Mouse (Mus musculus) forebrain, embryonic 10.5 days (tissue): ENCODE results near the gene Irak3. TPM values are rescaled to one million over a fixed set of nuclear protein-coding genes. Genes with fewer than 3 reads are reported as not detected.

Experiments
- DNase-seq: peaks from one replicate; pipeline ENCODE4 v3.0.0-alpha.2; 2017; ENCODE audit warnings: low spot score; ENCODE audit errors: extremely low spot score
- H3K27ac ChIP-seq: fragments of 300-500 bp; sonication (generic); 2 replicates; pipeline ENCODE4 v1.5.1; 2016; ENCODE audit warnings: mild to moderate bottlenecking
- H3K27me3 ChIP-seq: fragments of 300-500 bp; sonication (generic); 2 replicates; pipeline ENCODE4 v1.6.1; 2016; ENCODE audit warnings: mild to moderate bottlenecking; ENCODE audit not compliant: poor library complexity, severe bottlenecking
- H3K36me3 ChIP-seq: fragments of 300-500 bp; sonication (generic); replicated peaks from 2 replicates; pipeline ENCODE4 v1.6.1; 2016; ENCODE audit warnings: mild to moderate bottlenecking, moderate library complexity
- H3K4me1 ChIP-seq: fragments of 300-500 bp; sonication (generic); 2 replicates; pipeline ENCODE4 v1.6.1; 2016
- H3K4me3 ChIP-seq: fragments of 300-500 bp; sonication (generic); 2 replicates; pipeline ENCODE4 v1.5.1; 2016; ENCODE audit warnings: mild to moderate bottlenecking, moderate library complexity
- H3K9me3 ChIP-seq: fragments of 300-500 bp; sonication (generic); 2 replicates; pipeline ENCODE4 v1.6.1; 2016; ENCODE audit warnings: mild to moderate bottlenecking, moderate library complexity
- WGBS: fragments of 180-500 bp; shearing (Covaris S2); methylation state at CpG from one replicate; pipeline ENCODE4 v1.1.7; 2016; 5-methylcytosine and 5-hydroxymethylcytosine counted together
- polyA plus RNA-seq: library from polyadenylated mRNA; unstranded; fragments of >200 nt; fragmentation: Nextera tagmentation; extraction: Ambion mirVana; gene quantifications from 2 replicates; pipeline ENCODE4 v1.2.1, GENCODE M21; 2016

Irak3 gene
- polyA plus RNA-seq, 1 experiment from 2014 or later, result 0.17 TPM

GRCm38 (mm10) chr10:120197061-120197835 lies 4.7 kb downstream of the Irak3 start:
- WGBS, result 86% methylated on average over 14 of the region's 14 CpGs
- DNase-seq, result no peak
- Histone ChIP-seq H3K9me3 (no peaks in the 10 kb centered on the region), H3K4me3 (no peak overlapping the region), H3K36me3 (no peaks in the 10 kb centered on the region), H3K4me1 (peaks cover 12% of the 10 kb centered on the region), H3K27me3 (peaks cover 42% of the 10 kb centered on the region), H3K27ac (no peak overlapping the region)

DNA sequence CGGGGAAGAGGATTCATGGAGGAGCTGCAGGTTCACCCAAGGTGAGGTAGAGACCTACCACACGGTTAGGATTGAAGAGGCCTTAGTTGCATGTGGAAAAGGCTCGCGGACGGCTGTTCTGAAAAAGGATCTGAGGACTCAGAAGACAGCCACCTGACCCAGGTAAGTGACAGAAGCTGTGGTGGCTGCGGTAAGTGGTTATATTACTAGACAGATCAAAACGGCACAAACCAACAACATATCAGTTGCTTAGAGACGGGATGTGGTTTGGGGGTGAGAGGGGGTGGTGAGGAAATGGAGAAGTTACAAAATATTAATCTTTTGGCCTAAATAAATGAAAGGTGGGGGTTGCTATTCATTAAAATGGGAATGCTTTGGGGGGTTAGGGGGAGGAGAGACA lies 8.7 kb downstream of the Irak3 start:
- no peak for DNase-seq
- no peak overlapping the region for H3K27ac ChIP-seq
- peaks cover 2% of the 10 kb centered on the region; the same call in 1 of the 2 replicates for H3K27me3 ChIP-seq
- H3K4me3 ChIP-seq, result no peak overlapping the region
- H3K9me3 ChIP-seq, result no peaks in the 10 kb centered on the region
- H3K36me3 ChIP-seq, result no peaks in the 10 kb centered on the region
- WGBS, result 94% methylated on average over 8 of the region's 8 CpGs
- no peaks in the 10 kb centered on the region for H3K4me1 ChIP-seq

- no peak for DNase-seq
- no peaks in the 10 kb centered on the region for H3K36me3 ChIP-seq
- WGBS, result 91% methylated on average over 4 of the region's 4 CpGs
- no peak overlapping the region for H3K4me3 ChIP-seq
- H3K9me3 ChIP-seq, result no peaks in the 10 kb centered on the region
- H3K4me1 ChIP-seq, result no peaks in the 10 kb centered on the region
- H3K27me3 ChIP-seq, result no peaks in the 10 kb centered on the region; the same call in 1 of the 2 replicates
- no peak overlapping the region for H3K27ac ChIP-seq
Measured at GRCm38 (mm10) chr10:120192278-120192677, 9.7 kb downstream of the Irak3 start.

GRCm38 (mm10) chr10:120191165-120191564 lies 10.8 kb downstream of the Irak3 start:
- Histone ChIP-seq H3K36me3 (no peaks in the 10 kb centered on the region), H3K9me3 (no peaks in the 10 kb centered on the region), H3K4me3 (no peak overlapping the region), H3K27ac (no peak overlapping the region), H3K27me3 (no peaks in the 10 kb centered on the region), H3K4me1 (no peaks in the 10 kb centered on the region)
- WGBS, result 90% methylated on average over 6 of the region's 6 CpGs
- DNase-seq, result no peak

DNA sequence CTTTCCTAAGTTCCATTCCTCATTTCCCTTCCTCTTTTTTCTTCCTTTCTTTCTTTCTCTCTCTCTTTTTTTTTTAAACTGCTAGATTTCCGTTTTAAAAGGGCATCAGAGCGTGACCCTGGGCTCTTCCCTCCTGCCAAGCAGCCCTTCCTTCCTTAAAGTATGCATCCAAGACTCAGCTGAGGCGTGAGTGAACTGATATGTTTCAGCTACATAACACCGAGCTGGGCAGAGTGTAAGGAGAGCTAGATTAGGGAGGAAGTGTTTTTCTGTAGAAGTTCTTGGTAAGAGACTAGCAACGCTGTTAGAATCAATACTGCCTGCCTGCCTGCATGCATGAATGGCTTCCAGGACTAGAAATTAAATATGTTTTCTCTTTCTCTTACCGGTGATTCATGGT lies 12.1 kb downstream of the Irak3 start:
- no peaks in the 10 kb centered on the region for H3K27me3 ChIP-seq
- 35% methylated on average over 6 of the region's 6 CpGs for WGBS
- H3K9me3 ChIP-seq, result no peaks in the 10 kb centered on the region
- H3K36me3 ChIP-seq, result no peaks in the 10 kb centered on the region
- no peak overlapping the region for H3K4me3 ChIP-seq
- no peak for DNase-seq
- no peaks in the 10 kb centered on the region for H3K4me1 ChIP-seq
- no peak overlapping the region for H3K27ac ChIP-seq

DNA sequence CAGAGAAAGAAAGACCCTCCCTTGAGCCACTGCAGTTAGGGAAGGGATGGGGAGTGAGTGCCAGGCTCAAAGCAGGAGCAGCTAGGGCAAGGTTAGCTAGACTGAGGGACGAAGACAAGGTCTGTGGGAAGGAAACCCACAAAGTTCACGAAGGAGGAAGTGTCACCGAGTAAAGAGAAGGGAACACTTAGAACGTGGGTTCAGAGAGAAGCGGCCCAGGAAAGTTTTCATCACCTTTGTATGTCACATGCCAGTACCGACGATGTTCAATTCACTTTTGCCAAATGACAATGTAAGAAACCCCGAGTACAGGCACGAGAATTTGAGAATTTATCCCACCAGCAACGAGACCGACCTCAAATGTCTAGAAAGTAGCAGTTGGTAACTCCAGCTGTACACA lies 12.7 kb downstream of the Irak3 start:
- 73% methylated on average over 11 of the region's 11 CpGs for WGBS
- H3K36me3 ChIP-seq, result no peaks in the 10 kb centered on the region
- H3K27me3 ChIP-seq, result no peaks in the 10 kb centered on the region
- no peak overlapping the region for H3K27ac ChIP-seq
- DNase-seq, result no peak
- no peaks in the 10 kb centered on the region for H3K4me1 ChIP-seq
- H3K4me3 ChIP-seq, result no peak overlapping the region
- no peaks in the 10 kb centered on the region for H3K9me3 ChIP-seq

DNA sequence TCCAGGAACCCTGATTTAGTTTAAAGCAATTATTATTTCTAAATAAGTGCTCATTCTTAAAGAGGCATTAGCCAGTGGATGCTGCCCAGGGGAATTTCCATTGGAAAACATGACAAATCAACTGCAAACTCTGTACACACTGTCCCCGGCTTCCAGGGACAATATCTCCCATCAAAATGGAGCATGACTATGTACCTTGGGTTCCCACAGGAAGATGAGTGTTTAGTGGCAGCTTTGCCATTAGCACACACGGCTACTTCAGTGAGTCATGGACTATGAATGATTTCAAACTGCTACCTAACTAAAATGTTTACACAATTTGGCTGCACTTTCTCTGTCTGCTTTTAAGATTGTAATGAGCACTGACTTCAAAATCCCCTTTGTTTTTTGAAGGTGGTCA lies 13.4 kb downstream of the Irak3 start:
- 77% methylated on average over 2 of the region's 2 CpGs for WGBS
- H3K9me3 ChIP-seq, result no peaks in the 10 kb centered on the region
- DNase-seq, result no peak
- H3K36me3 ChIP-seq, result no peaks in the 10 kb centered on the region
- no peaks in the 10 kb centered on the region for H3K27me3 ChIP-seq
- H3K27ac ChIP-seq, result no peak overlapping the region
- H3K4me3 ChIP-seq, result no peak overlapping the region
- no peaks in the 10 kb centered on the region for H3K4me1 ChIP-seq

- Histone ChIP-seq H3K4me3 (no peak overlapping the region), H3K36me3 (no peaks in the 10 kb centered on the region), H3K27me3 (no peaks in the 10 kb centered on the region), H3K9me3 (no peaks in the 10 kb centered on the region), H3K27ac (no peak overlapping the region), H3K4me1 (no peaks in the 10 kb centered on the region)
- WGBS, result 96% methylated on average over 2 of the region's 2 CpGs
- no peak for DNase-seq
Measured at GRCm38 (mm10) chr10:120183342-120183741, 18.6 kb downstream of the Irak3 start.

- Histone ChIP-seq H3K27ac (no peak overlapping the region), H3K4me3 (no peak overlapping the region)
- WGBS, result 81% methylated on average over 1 of the region's 1 CpGs
Measured at GRCm38 (mm10) chr10:120182887-120183286, 19.0 kb downstream of the Irak3 start.

DNA sequence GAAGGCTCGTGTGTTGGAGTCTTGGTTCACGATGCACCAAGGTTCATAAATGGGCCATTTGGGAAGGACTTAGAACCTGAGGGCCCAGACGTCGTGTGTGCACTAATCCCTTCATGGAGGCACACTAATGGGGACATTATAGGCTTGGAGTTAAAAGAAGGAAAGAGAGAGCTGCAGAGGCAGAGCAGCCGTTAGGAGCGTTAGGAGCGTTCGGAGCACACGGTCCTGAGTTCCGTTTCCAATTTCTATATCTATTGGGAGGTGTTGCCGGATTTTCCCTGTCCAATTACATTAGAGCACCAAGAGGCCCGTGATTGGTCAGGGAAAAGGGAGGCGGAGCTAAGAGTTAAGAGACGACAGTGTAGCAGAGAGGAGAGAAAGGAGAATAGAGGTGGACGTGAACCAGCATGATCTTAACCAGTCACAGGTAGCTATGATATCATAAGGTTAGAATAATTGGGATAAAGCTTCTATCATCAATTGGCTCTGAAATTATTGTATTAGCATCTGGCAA lies 27.7 kb downstream of the Irak3 start:
- no peaks in the 10 kb centered on the region for H3K36me3 ChIP-seq
- DNase-seq, result no peak
- H3K27me3 ChIP-seq, result no peaks in the 10 kb centered on the region
- peaks cover 8% of the 10 kb centered on the region for H3K4me1 ChIP-seq
- H3K9me3 ChIP-seq, result peaks cover 7% of the 10 kb centered on the region
- H3K4me3 ChIP-seq, result no peak overlapping the region
- 92% methylated on average over 15 of the region's 15 CpGs for WGBS
- no peak overlapping the region for H3K27ac ChIP-seq

More at GRCm38 (mm10) chr10:120182887-120183286, 19.0 kb downstream of the Irak3 start:
- DNase-seq, result no peak
- no peaks in the 10 kb centered on the region for H3K27me3 ChIP-seq
- no peaks in the 10 kb centered on the region for H3K36me3 ChIP-seq
- no peaks in the 10 kb centered on the region for H3K4me1 ChIP-seq
- H3K9me3 ChIP-seq, result no peaks in the 10 kb centered on the region

DNA sequence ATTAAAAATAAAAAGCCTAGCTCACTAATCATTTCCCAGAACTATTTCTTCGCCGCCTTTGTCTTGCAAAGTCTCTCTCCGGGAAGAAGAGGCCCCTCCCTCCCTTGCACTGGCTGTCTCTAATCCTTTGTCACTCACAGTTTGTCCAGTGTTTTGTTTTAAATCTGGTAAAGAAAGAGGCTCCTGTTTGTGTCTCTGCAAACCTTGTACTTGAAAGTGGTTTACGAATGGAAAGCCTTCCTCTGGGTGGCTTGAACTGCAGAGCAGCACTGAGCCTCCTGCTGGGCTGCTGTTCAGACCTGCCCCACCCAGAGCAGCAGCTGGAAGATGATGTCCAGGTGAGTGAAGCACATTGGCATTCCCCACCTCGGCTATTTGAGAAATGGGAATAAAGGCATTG lies 30.6 kb downstream of the Irak3 start:
- no peak overlapping the region for H3K4me3 ChIP-seq
- peaks cover 8% of the 10 kb centered on the region for H3K4me1 ChIP-seq
- no peak overlapping the region for H3K27ac ChIP-seq
- DNase-seq, result no peak
- WGBS, result 16% methylated on average over 5 of the region's 5 CpGs
- peaks cover 7% of the 10 kb centered on the region for H3K9me3 ChIP-seq
- no peaks in the 10 kb centered on the region for H3K36me3 ChIP-seq
- no peaks in the 10 kb centered on the region for H3K27me3 ChIP-seq

DNA sequence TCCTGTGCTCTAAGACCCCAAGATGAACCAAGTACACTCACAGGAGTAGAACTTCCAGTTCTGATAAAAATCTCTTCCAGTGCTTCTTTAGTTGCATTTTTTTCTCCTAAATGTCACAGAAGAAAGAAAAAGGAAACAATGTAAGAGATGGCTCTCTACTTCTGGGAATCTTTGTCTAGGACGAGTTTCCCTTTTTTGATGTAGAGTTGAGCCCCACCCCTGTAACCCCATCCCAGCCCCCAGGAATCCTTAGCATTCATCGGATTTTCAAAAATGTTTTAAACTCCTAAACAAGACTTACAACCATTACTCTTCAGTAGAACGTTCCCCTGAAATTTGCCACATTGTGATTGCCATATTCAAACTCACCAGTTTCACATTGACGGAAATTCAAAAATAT lies 31.7 kb downstream of the Irak3 start:
- Histone ChIP-seq H3K9me3 (peaks cover 7% of the 10 kb centered on the region), H3K36me3 (no peaks in the 10 kb centered on the region), H3K27ac (no peak overlapping the region), H3K4me3 (no peak overlapping the region), H3K27me3 (no peaks in the 10 kb centered on the region), H3K4me1 (peaks cover 11% of the 10 kb centered on the region)
- no peak for DNase-seq
- 74% methylated on average over 4 of the region's 4 CpGs for WGBS

GRCm38 (mm10) chr10:120169841-120170240 lies 32.1 kb downstream of the Irak3 start:
- DNase-seq, result no peak
- Histone ChIP-seq H3K27me3 (no peaks in the 10 kb centered on the region), H3K36me3 (no peaks in the 10 kb centered on the region), H3K27ac (no peak overlapping the region), H3K9me3 (peaks cover 7% of the 10 kb centered on the region), H3K4me1 (peaks cover 15% of the 10 kb centered on the region), H3K4me3 (no peak overlapping the region)
- WGBS, result 80% methylated on average over 5 of the region's 5 CpGs
